Mouse (Mus musculus) G1E (cell line): Measurements from ENCODE around the gene Gnpnat1. TPM values are rescaled to one million over a fixed set of nuclear protein-coding genes. Genes with fewer than 3 reads are reported as not detected.

ENCODE experiments used
- ATAC-seq: 2 replicates; pipeline ENCODE4 v1.8.0; 2016; ENCODE audit warnings: mild to moderate bottlenecking; ENCODE audit not compliant: insufficient number of reproducible peaks, poor library complexity, low FRiP score, severe bottlenecking; ENCODE audit errors: extremely low read depth
- DNase-seq: peaks from one replicate; pipeline ENCODE4 v3.0.0; 2012; ENCODE audit warnings: low spot score
- H3K27me3 ChIP-seq: 2 replicates; pipeline ENCODE4 v1.6.1; 2012; ENCODE audit warnings: mild to moderate bottlenecking, low read length, inconsistent platforms; ENCODE audit not compliant: insufficient read depth
- H3K36me3 ChIP-seq: replicated peaks from 2 replicates; pipeline ENCODE3; 2012; ENCODE audit warnings: mild to moderate bottlenecking, inconsistent platforms
- H3K4me1 ChIP-seq: 2 replicates; pipeline ENCODE4 v1.6.1; 2012; ENCODE audit warnings: low read depth, low read length, inconsistent platforms, mixed read lengths; ENCODE audit not compliant: insufficient read depth
- H3K4me3 ChIP-seq: 2 replicates; pipeline ENCODE4 v1.5.1; 2012; ENCODE audit warnings: low read depth, mild to moderate bottlenecking, inconsistent platforms, low read length, moderate library complexity, mixed read lengths
- H3K9me3 ChIP-seq: replicated peaks from 2 replicates; pipeline ENCODE4 v1.6.1; 2012; ENCODE audit warnings: inconsistent platforms
- CTCF ChIP-seq: IDR thresholded peaks from 2 replicates; pipeline ENCODE4 v1.5.1; 2012; ENCODE audit warnings: low read depth, low read length, inconsistent platforms, mixed read lengths
- GATA1 ChIP-seq: IDR thresholded peaks from 2 replicates; pipeline ENCODE4 v1.6.1; 2012; ENCODE audit warnings: borderline replicate concordance, low read length, inconsistent platforms, mixed read lengths
- GATA2 ChIP-seq: IDR thresholded peaks from 2 replicates; pipeline ENCODE4 v1.6.1; 2012; ENCODE audit warnings: low read depth, low read length, inconsistent platforms, borderline replicate concordance
- POLR2AphosphoS5 ChIP-seq: IDR thresholded peaks from 2 replicates; pipeline ENCODE4 v1.6.1; 2012; ENCODE audit warnings: low read depth, low read length, inconsistent platforms; ENCODE audit not compliant: insufficient replicate concordance
- TAL1 ChIP-seq: conservative IDR thresholded peaks from 2 replicates; pipeline ENCODE4 v1.6.1; 2012; ENCODE audit warnings: low read depth, low read length, inconsistent platforms, mixed read lengths
- polyA plus RNA-seq: library from polyadenylated mRNA; stranded (reverse); fragments of >175 nt; gene quantifications from 2 replicates; pipeline ENCODE4 v1.2.3, GENCODE M21; 2012
- total RNA-seq, 2 experiments: library from RNA; stranded (forward) in 1 of 2; stranded (reverse) in 1 of 2; fragments of 200-1000 nt in 1 of 2; fragments of >200 nt in 1 of 2; fragmentation: Nextera tagmentation in 1 of 2; gene quantifications; 2 replicates each; pipeline ENCODE4 v1.2.3; 2014 to 2017

Gnpnat1 gene
- total and polyA plus RNA-seq, 3 experiments = 6.2 to 38.5 (median 20.9) TPM

DNA sequence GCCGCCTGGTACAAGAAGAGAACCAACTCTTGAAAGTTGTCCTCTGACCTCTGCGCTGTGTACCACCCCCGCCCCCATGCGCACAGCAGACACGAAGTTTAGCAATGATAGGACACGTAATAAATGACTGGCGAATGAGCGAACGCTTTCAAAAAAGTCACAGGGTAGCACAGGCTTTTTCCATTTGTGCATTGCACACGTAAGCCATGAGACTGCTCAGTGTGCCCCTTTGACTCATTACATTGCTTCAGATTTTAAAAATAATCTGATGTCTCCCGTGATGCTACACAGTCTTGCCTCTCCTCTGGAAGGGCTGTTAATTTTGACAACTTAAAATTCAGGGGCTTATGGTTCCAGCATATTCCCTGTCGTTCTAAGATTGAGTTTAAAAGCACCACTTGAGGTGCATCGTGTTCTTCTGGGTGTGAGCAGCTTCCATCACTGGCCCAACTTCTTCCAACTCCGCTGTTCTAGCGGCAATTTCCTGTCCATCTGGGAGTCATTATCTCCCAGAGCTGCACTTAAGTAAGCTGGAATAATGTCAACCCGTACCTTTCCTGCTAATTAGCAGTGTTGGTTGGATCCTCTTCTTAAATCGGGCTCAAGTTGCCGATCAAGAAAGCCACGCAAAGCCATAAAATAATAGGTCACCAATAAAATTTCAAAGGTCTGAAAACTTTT is 33.7 kb upstream of the Gnpnat1 start:
- H3K4me3 ChIP-seq = no peak overlapping the region
- DNase-seq (no peak), ATAC-seq (no peak)
- peaks cover 42% of the 10 kb centered on the region for H3K4me1 ChIP-seq
- no peaks in the 10 kb centered on the region for H3K36me3 ChIP-seq
- H3K27me3 ChIP-seq = 0 out of 2 replicates have a peak, but pooled peaks cover 2% of the 10 kb centered on the region
- TF ChIP-seq CTCF (no peak), POLR2AphosphoS5 (no peak), GATA2 (no peak), TAL1 (no peak), GATA1 (no peak)
- no peaks in the 10 kb centered on the region for H3K9me3 ChIP-seq

- Histone ChIP-seq H3K27me3 (no peaks in the 10 kb centered on the region), H3K4me3 (no peak overlapping the region), H3K9me3 (peaks cover 13% of the 10 kb centered on the region), H3K36me3 (no peaks in the 10 kb centered on the region), H3K4me1 (peaks cover 22% of the 10 kb centered on the region)
- TF ChIP-seq TAL1 = no peak
- peak; percentile 54; the same call in 1 of the 2 replicates for TF ChIP-seq CTCF
- TF ChIP-seq POLR2AphosphoS5 = no peak
- DNase-seq = no peak
- ATAC-seq = no peak
Observed at GRCm38 (mm10) chr14:45434220-45434619, 29.5 kb upstream of the Gnpnat1 start.

DNA sequence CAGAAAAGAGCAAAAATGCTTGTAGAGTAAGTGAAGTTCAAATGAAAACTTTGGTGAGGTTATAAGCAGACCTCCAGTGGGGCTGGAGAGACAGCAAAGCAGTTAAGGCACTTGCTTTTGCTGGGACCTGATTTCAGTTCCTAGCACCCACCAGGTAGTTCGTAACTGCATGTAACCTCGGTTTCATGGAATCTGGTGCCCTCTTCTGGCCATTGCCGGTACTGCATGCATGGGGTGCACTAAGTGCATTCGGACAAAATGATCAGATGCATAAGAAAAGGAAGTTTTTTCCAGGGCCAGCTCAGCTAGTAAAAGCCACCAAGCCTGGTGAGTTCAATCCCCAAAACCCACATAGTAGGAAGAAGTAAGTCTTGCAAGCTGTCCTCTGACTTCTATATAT is 27.3 kb upstream of the Gnpnat1 start:
- DNase-seq (no peak), ATAC-seq (no peak)
- no peaks in the 10 kb centered on the region for H3K36me3 ChIP-seq
- no peak overlapping the region for H3K4me3 ChIP-seq
- no peak for TF ChIP-seq POLR2AphosphoS5
- TF ChIP-seq CTCF = peak; percentile 70
- H3K27me3 ChIP-seq = no peaks in the 10 kb centered on the region
- peaks cover 16% of the 10 kb centered on the region for H3K9me3 ChIP-seq
- H3K4me1 ChIP-seq = peaks cover 13% of the 10 kb centered on the region

- no peaks in the 10 kb centered on the region for H3K27me3 ChIP-seq
- peaks cover 6% of the 10 kb centered on the region for H3K4me1 ChIP-seq
- H3K4me3 ChIP-seq = no peak overlapping the region
- peaks cover 21% of the 10 kb centered on the region for H3K9me3 ChIP-seq
- no peaks in the 10 kb centered on the region for H3K36me3 ChIP-seq
- no peak for ATAC-seq
- DNase-seq = no peak
- TF ChIP-seq TAL1 (no peak), POLR2AphosphoS5 (no peak), CTCF (no peak), GATA1 (no peak), GATA2 (no peak)
Observed at GRCm38 (mm10) chr14:45430066-45430842, 25.5 kb upstream of the Gnpnat1 start.

GRCm38 (mm10) chr14:45423220-45423619 is 18.5 kb upstream of the Gnpnat1 start:
- no peak for ATAC-seq
- H3K9me3 ChIP-seq = peaks cover 7% of the 10 kb centered on the region
- H3K4me1 ChIP-seq = no peaks in the 10 kb centered on the region
- DNase-seq = no peak
- TF ChIP-seq CTCF = peak; percentile 35; the same call in 1 of the 2 replicates
- TF ChIP-seq TAL1 = no peak
- no peaks in the 10 kb centered on the region for H3K36me3 ChIP-seq
- H3K27me3 ChIP-seq = peaks cover 4% of the 10 kb centered on the region; the same call in 1 of the 2 replicates
- H3K4me3 ChIP-seq = no peak overlapping the region

DNA sequence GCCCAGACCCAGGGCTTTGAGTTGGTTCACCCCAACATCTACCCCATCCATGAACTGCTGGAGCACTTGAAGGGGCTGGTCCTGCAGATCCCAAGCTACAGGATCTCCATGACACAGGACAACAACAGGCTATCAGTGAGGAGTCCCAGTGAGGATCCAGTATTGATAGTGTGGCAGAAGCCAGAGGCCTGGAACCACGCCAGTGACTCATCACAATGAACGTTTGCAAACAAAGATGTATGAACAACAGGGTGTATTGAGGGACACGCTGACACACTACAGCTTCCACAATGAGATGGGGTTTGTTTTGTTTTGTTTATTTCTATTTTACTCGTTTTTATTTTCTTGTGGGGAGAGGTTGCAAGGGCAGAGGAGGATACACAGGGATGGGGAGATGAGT is 17.7 kb upstream of the Gnpnat1 start:
- TF ChIP-seq CTCF (no peak), GATA1 (no peak), POLR2AphosphoS5 (no peak), GATA2 (no peak)

More for the DNA sequence above, 17.7 kb upstream of the Gnpnat1 start:
- Histone ChIP-seq H3K27me3 (peaks cover 4% of the 10 kb centered on the region; the same call in 1 of the 2 replicates), H3K9me3 (peaks cover 4% of the 10 kb centered on the region), H3K36me3 (no peaks in the 10 kb centered on the region), H3K4me1 (no peaks in the 10 kb centered on the region), H3K4me3 (no peak overlapping the region)
- ATAC-seq = no peak
- DNase-seq = no peak
